Mouse (Mus musculus) lung, postnatal 10 days (tissue): ENCODE measurements around the gene Zfp62.
A peak's percentile ranks its signal among the peaks of the same experiment; 100 is the strongest.

Experiments used
- DNase-seq: peaks from one replicate; pipeline ENCODE4 v3.0.0; 2021

The Zfp62 gene

GRCm38 (mm10) chr11:49248974-49249700, 46.0 kb downstream of the Zfp62 start:
- no peak for DNase-seq

DNA sequence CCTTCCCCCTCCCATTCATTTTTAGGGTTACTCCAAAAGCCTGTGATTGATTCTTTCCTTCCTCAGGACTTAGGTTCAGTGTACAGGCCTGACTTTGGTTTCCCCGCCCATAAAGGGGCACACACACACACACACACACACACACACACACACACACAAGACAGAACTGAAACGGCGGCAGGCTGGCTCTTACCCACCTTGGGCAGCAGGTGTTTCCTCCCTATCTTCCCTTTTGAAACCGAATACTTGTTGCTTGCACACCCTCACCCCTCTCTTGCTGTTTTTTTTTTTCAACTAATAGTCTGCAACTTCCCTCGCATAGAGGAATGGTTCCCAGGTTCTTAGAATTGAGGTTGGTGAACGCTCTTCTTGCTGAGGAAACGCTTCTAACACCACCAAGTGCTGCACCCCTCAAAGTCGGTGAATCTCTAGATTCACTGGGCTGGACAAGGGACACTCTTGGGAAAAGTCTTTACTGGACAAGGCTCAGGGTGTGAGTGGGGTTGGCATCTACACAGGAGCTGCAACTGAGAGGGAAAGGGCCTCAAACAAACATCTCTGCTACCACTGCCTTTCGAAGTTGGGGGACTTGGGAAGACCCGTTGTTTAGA, 46.8 kb downstream of the Zfp62 start:
- peak; percentile 46 for DNase-seq

DNA sequence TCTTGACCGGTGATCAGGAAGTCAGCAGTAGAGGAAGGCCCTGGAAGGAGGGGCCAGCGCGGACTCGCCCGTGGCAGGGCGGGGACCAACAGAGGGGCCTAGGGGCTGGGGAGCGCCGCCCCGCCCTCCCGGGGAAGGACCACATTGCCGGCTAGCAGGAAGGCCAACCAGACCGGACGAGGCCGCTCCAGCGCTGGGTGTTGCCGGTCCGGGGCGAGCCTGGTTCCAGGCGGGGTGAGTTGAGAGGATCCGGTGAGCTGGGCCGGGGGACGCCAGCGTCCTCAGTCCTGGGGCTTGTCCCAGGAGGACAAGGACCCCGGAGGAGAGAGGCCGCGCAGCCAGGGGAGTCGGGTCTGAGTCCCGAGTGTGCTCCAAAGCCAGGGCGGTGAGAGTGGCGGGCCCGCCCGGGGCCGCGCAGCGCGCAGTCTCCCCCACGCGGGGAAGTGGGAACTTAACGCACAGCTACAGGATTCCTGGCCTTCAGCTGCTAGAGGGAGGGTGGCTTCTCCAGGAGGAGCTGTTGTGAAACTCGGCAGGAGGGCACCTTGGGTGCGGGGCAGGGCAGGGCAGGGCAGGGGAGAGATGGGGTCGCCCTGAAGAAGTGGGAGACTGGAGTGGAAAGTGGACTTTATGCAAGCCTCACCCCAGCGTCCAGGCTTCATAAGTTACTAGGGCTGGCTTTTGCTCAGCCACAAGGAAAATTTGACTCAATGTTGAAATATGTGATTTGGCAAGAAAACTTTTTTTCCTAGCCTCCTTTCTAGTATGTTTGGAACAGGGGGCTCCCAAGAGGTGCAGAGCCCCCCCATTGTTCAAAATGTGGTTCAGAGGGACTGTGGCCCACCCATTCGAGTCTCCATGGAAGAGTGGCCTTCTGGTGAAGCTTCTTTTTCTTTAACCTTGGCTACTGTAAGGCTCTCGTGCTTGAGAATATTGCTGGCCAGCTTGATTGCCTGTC, 47.6 kb downstream of the Zfp62 start:
- peak; percentile 96 for DNase-seq

DNA sequence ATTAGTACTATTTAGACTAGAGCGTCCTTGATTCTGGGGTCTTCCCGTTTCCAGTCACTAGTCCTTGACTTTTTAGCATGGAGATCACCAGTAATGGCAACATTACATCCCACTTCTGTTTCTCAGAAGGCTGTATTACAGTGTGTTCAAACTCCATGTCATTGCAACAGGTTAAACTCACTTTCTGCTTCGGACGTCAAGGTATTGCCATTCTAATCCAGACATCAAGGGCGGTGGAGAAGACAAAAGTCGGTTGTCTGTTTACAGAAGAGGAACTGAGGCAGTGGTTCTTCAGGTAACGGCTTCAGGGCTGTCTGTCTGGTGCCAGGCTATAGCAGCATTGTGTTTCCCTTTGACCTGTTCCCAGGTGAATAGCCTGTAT, 48.3 kb downstream of the Zfp62 start:
- DNase-seq = no peak

GRCm38 (mm10) chr11:49252048-49252447, 49.0 kb downstream of the Zfp62 start:
- no peak for DNase-seq

DNA sequence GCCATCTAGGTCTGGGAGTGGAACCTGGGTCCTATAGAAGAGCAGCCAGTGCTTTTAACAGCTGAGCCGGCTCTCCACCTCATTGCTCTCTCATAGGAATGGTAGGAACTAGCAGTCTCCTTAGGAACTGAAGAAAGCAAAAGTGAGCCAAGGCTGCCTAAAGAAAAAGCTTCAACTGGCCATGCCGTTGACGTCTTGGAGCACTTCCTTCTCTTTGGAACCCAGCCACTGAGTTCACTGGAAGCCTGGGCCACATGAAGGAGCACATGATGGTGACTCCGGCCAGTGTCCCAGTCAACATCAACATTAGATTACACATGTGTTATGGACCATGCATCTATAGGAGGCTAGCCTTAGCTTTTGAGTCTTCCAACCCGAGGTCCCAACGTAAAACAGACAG, 49.9 kb downstream of the Zfp62 start:
- peak; percentile 36 for DNase-seq

DNA sequence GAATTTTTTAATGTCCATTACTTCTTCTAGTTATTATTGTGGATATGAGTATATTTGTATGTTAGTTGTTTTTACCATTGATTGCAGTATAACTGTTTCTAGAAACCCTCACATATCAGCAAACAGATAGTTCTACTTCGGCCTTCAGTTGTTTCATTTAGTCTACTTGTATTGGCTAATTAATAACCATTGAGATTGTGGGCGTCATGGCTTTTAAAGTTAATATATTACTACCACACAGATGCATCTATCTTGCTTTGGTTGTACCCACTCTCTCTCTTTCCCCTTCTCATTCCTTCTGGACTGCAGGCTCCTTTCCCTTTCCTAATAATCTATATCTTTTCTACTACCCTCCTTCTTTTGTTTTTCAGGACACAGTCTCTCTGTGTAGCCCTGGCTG, 56.2 kb downstream of the Zfp62 start:
- no peak for DNase-seq

- no peak for DNase-seq
These were observed 56.7 kb downstream of the Zfp62 start for GRCm38 (mm10) chr11:49259829-49260228.

GRCm38 (mm10) chr11:49260598-49261312, 57.7 kb downstream of the Zfp62 start:
- DNase-seq = peak; percentile 35

DNA sequence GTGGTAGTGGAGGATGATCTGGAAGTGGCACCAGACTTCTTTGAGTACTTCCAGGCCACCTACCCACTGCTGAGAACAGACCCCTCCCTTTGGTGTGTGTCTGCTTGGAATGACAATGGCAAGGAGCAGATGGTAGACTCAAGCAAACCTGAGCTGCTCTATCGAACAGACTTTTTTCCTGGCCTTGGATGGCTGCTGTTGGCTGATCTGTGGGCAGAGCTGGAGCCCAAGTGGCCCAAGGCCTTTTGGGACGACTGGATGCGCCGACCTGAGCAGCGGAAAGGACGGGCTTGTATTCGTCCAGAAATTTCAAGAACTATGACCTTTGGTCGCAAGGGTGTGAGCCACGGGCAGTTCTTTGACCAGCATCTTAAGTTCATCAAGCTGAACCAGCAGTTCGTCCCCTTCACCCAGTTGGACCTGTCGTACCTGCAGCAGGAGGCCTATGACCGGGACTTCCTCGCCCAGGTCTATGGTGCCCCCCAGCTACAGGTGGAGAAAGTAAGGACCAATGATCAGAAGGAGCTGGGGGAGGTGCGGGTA, 58.3 kb downstream of the Zfp62 start:
- DNase-seq = no peak

- no peak for DNase-seq
These were observed 59.2 kb downstream of the Zfp62 start for GRCm38 (mm10) chr11:49262286-49262685.

DNA sequence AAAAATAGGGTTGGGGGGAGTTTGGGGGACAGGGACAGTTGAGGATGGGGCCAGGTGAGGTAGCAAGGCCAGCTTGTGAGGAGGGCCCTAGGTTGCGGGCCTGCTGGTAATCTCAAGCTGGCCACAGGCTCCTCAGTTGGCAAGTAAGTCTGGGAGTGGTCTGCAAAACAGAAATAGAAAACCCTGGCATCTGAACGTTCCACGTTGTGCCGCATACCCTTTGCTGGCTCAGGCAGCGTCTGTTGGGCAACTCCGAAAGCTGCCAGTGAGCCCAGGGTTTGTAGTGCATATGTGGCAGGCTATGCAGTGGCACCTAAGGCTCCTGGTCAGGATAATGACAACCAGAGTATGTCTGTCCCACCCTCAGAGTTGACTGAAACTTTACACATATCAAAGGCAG, 60.1 kb downstream of the Zfp62 start:
- no peak for DNase-seq

DNA sequence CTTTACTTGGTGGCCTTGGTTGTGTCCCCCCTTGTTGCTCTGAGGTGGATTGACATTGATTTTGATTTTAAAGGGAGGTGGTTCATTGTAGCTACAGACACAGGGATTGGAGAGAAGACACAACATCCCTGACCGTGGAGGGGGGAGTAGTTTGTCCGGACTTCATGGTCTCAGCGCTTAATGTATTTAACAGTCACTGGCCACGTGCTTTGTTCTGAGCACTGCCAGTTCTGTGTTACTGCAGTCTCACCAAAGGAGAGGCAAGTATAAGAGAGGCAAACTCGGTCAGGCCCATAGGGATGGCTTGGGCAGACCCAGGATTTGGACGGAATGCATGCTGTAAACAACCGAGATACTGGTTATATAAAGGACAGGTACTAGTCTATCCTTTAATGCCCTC, 61.0 kb downstream of the Zfp62 start:
- DNase-seq = no peak

DNA sequence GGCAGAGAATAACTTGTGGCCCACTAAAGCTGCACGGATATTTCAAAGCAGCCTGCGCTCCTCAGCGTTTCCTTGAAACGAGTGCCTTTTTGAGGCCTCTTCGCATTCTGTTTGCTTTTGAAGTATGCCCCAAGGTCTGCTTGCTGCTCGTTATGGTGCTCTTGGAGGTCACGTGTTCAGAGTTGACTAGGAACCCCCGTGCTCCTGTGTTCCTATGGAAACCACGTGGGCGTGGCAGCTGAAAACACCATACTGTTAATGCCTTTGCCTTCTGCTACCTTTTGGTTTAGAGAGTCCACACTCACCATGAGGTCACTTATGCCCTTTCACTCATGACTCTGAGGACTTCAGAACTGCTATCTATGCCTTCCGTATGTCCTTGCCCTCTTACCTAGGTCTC, 61.5 kb downstream of the Zfp62 start:
- DNase-seq = no peak

GRCm38 (mm10) chr11:49265101-49265500, 62.0 kb downstream of the Zfp62 start:
- DNase-seq = no peak

DNA sequence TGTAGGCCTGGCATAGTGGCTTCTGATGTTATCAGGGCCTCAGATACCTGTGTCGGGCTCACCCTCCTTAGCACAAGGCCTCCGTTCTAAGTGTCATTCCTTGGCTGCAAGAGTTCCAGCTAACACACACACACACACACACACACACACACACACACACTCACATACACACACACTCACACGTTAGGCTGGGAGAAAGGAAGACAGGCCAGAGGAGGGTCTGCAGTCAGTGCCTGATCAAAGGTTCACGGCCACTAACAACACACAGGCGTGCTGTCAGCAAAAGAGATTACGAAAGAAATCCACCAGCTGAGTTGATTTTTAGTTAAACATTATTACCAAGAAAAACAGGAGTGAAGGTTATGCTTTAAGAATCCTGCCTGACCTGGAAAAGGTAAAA, 63.6 kb downstream of the Zfp62 start:
- DNase-seq = no peak

- DNase-seq = no peak
These were observed 64.2 kb downstream of the Zfp62 start for GRCm38 (mm10) chr11:49267316-49267715.

DNA sequence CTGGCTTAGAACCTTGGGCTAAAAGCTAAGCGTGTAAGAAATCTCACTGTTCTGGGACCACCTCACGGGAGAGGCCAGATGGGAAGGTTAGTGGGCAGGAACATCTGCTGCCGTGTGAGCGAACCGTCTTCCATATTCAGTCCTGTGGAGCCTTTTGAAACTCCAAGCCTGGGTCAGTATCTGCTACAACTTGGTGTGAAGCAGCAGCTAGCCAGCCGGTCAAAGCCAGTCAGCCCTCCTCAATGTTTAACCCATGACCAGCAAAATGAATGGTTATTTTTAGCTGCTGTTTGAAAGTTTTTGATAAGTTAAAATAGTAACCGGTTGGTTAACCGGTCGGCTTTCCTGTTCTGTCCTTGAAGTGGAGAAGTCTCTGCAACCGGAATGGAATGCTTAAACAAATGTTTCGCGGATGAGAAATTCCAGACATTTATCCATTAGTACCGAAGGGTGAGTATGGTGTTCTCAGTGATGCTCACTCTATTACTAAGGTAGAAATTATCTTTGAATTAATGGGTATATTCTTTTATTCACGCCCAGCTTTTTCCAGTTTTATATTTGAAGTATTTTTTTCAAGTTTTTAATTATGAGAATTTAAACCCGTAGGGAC, 65.0 kb downstream of the Zfp62 start:
- no peak for DNase-seq
